Mouse (Mus musculus): ENCODE data around the gene Fibp. TPM values are rescaled to one million over a fixed set of nuclear protein-coding genes. Genes with fewer than 3 reads are reported as not detected.

The Fibp gene
- total RNA-seq, 2 experiments from 2014 or later: 62.3 to 71.1 TPM

Other genes with a start within 250 kb of the Fibp start
- gene Pacs1, start 187.5 kb upstream of the Fibp start, total RNA-seq (2021): 10 to 100 TPM; 19.0 to 20.4 TPM
- 100 to 1,000 TPM; 114 to 120 TPM for gene Sf3b2, start 165.2 kb upstream of the Fibp start, total RNA-seq (2021)
- under 1 TPM; 0.18 to 0.22 TPM for gene Gal3st3, start 162.3 kb upstream of the Fibp start, total RNA-seq (2021)
- gene Catsper1, start 124.9 kb upstream of the Fibp start, total RNA-seq (2021): not detected
- 1 to 10 TPM; 1.3 to 1.7 TPM for gene Cst6, start 111.0 kb upstream of the Fibp start, total RNA-seq (2021)
- gene Eif1ad, start 93.9 kb upstream of the Fibp start, total RNA-seq (2021): 10 to 100 TPM; 23.7 to 23.8 TPM
- gene Banf1, start 93.4 kb upstream of the Fibp start, total RNA-seq (2021): 100 to 1,000 TPM; 131 to 137 TPM
- gene Sart1, start 71.9 kb upstream of the Fibp start, total RNA-seq (2021): 10 to 100 TPM; 53.3 to 56.8 TPM
- not detected for gene Tsga10ip, start 58.1 kb upstream of the Fibp start, total RNA-seq (2021)
- 100 to 1,000 TPM; 344 to 358 TPM for gene Drap1, start 35.6 kb upstream of the Fibp start, total RNA-seq (2021)
- 10 to 100 TPM; 52.0 to 55.7 TPM for gene AI837181, start 35.5 kb upstream of the Fibp start, total RNA-seq (2021)
- gene Fosl1, start 13.1 kb upstream of the Fibp start, total RNA-seq (2021): not detected
- gene Ccdc85b, start 2.7 kb upstream of the Fibp start, total RNA-seq (2021): 1 to 10 TPM; 8.0 to 8.4 TPM
- gene Ctsw, start 7.9 kb downstream of the Fibp start, total RNA-seq (2021): under 1 TPM in 1 of 2 experiments, not detected in 1; 0.16 TPM
- 10 to 100 TPM; 57.2 to 68.1 TPM for gene Efemp2, start 13.3 kb downstream of the Fibp start, total RNA-seq (2021)
- gene Mus81, start 27.8 kb downstream of the Fibp start, total RNA-seq (2021): 10 to 100 TPM; 28.9 to 30.9 TPM
- 100 to 1,000 TPM; 557 to 593 TPM for gene Cfl1, start 29.8 kb downstream of the Fibp start, total RNA-seq (2021)
- gene 1700020D05Rik, start 43.2 kb downstream of the Fibp start, total RNA-seq (2021): 1 to 10 TPM; 1.3 to 1.8 TPM
- 1 to 10 TPM; 8.4 to 9.3 TPM for gene Snx32, start 49.9 kb downstream of the Fibp start, total RNA-seq (2021)
- gene Ovol1, start 100.0 kb downstream of the Fibp start, total RNA-seq (2021): not detected
- gene Ap5b1, start 107.4 kb downstream of the Fibp start, total RNA-seq (2021): 1 to 10 TPM; 3.1 to 3.2 TPM
- 10 to 100 TPM; 55.2 to 67.2 TPM for gene Rnaseh2c, start 141.3 kb downstream of the Fibp start, total RNA-seq (2021)
- gene Kat5, start 149.6 kb downstream of the Fibp start, total RNA-seq (2021): 10 to 100 TPM; 50.1 to 54.4 TPM
- 10 to 100 TPM; 35.9 to 39.1 TPM for gene Rela, start 176.9 kb downstream of the Fibp start, total RNA-seq (2021)
- gene Sipa1, start 203.1 kb downstream of the Fibp start, total RNA-seq (2021): 10 to 100 TPM; 47.7 to 52.2 TPM
- gene Map3k11, start 228.1 kb downstream of the Fibp start, total RNA-seq (2021): 10 to 100 TPM; 29.7 to 30.2 TPM
- gene Pcnx3, start 228.3 kb downstream of the Fibp start, total RNA-seq (2021): 10 to 100 TPM; 37.1 to 40.5 TPM
- not detected for gene Kcnk7, start 243.8 kb downstream of the Fibp start, total RNA-seq (2021)